Mouse (Mus musculus): ENCODE measurements at regions not wholly inside any gene's neighbourhood (a gene's known extent, or its start where the extent isn't known, plus 50 kb on each side); places are given as distances from the start of the nearest gene placed in this dataset.
"Not testable (repeated sequence)": the region's sequence is repeated elsewhere in the genome, so short reads cannot be mapped to it uniquely, and the experiment has no call there.

DNA sequence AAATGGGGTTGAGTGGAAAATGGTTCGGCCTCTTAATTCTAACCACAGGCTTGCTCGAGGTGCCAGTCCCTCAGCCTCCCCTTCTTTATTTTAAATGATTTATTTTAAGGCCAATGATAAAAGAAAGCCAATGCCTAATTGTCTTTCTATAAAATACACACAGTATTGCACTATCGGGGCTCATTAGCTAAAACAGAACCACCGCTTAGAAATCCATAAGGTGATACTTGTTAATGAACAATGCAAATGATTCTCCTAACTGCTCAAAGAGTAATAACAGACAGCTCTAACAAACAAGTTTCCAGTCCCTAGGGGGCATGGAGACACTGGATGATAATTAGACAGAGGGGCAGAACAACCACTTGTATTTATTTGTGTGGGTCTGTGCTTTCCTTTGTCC, 58.8 kb downstream of the Emx2 start:
- intact Hi-C loops (cut with DNase I): no loop called here
- no peak for DNase-seq (ENCODE audit: low spot score in 2 of 2)

DNA sequence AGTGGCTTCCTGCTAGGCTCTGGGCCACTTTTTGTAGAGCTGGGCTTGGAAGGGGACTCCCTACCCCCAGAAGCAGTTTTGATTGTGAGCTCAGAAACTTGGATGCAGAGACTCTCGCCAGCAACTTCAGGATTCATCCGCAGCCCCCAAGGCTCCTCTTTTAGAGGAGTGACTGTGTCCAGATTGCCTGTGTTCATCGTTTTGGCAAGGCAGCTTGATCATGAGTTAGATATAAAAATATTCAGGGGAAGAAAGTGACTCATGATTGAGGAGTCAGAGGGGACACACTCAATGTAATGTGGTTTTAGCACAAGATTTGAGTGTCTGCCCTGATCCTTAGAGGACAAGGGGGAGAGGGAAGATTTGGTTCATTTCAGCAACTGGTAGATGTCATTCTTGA, 61.0 kb downstream of the Emx2 start:
- intact Hi-C loops (cut with DNase I): no loop called here
- peak; percentile 16 to 34 for DNase-seq (ENCODE audit: low spot score in 2 of 2)

DNA sequence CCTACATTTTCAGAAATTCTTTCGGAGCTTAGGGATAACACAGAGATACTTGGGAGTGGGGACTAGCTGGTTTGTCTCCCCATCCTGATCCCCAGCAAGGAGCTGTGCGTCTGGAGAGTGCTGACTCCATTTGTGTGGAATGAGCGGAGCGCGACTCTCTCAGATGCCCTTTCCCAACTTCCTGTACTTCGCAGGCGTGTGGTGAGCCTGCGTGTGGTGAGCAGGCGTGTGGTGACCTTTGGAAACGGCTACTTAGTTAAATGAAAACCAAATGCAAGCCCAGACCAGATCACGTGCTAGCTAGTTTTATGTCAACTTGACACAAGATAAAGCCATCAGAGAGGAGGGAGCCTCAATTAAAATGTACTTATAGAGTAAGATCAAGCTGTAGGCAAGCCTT, 64.0 kb downstream of the Emx2 start:
- intact Hi-C loops (cut with DNase I): no loop called here
- DNase-seq (ENCODE audit: low spot score in 2 of 2): no peak

DNA sequence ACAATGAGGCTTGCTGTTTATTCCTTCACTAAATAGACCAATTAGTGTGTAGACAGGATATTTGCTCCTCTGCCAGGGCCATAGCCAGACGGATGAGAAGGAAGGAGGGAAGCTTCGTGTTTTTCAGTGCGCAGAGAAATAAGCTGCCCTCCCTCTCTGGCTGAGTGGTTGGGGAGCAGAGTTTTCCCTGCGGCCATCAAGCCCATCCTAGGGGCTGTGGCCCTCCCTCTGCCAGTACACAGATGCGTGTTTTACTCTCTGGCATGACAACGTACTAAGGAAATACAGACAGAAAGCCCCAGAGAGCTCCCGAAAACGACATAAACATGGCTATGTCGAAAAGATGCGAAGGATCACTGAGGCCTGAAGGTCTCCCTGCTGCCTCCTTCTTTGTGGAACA, 65.2 kb downstream of the Emx2 start:
- intact Hi-C loops (cut with DNase I): no loop called here
- no peak for DNase-seq (ENCODE audit: low spot score in 2 of 2)

DNA sequence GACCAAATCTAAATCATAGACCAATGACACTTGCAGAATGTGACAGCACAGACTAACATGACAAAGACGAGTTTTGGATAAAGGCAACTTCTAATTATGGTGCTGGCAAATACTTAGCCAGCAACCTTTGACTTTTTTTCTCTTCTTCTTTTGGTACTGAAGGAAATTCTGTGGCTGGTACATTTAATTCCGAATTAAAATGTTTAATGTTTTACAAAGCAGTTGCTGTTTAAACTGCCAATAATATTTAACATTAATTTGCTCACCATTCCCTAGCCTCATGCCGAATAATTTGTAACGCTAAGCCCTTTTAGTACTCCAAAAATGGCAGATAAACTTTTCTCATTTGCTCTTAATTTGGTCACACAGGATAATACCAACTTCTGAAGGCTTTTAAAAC, 105.9 kb downstream of the Emx2 start:
- no peak for DNase-seq (ENCODE audit: low spot score in 2 of 2)
- intact Hi-C loops (cut with DNase I): no loop called here

DNA sequence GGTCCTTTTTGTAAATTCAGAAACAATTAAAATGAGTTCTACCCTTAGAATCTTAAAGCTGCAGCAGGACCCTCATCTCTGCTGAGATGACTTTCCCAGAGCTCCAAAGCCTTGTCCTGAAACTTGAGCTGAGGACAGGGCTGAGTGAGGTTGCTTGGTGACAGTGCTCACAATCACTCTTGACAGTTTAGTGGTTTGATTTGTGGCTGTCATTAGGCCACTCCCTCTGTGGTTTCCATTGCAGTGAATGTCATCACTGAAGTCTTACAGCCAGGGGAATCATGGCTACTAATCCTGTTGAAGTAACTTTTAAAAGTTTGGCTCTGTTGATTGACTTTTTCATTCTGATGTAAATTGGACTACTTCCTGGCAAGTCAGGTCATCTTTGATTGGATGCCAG, 110.7 kb downstream of the Emx2 start:
- no peak for DNase-seq (ENCODE audit: low spot score in 2 of 2)
- intact Hi-C loops (cut with DNase I): no loop called here

DNA sequence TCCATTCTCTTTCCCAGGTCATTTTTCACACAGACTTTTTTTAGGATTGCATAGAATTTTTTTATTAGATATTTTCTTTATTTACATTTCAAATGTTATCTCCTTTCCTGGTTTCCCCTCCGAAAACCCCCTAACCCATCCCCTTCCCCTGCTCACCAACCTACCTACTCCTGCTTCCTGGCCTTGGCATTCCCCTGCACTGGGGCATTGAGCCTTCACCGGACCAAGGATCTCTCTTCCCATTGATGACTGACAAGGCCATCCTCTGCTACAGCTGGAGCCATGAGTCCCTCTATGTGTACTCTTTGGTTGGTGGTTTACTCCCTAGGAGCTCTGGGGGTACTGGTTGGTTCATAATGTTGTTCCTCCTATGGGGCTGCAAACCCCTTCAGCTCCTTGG, 111.4 kb downstream of the Emx2 start:
- intact Hi-C loops (cut with DNase I); DNase-seq (ENCODE audit: low spot score in 2 of 2): not testable (repeated sequence)

DNA sequence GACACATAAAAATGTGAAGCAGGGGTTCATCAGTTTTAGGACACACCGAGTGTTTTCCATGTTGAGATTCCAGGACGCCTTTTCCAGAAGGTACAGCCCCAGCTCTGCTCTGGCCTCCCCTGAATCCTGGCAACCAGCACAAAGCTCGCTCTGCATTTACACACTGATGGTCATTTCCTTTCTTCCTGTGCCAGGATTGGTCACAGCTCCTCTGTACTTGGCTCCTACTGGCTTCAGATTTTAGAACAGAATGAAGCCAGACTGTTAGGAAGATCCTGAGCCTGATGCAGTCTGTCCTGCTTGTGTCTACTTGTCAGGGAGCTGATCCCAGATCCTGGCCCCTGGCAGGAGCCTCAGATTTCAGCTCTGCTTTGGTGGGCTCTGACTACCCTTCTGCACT, 116.2 kb downstream of the Emx2 start:
- intact Hi-C loops (cut with DNase I): no loop called here
- no peak for DNase-seq (ENCODE audit: low spot score in 2 of 2)

DNA sequence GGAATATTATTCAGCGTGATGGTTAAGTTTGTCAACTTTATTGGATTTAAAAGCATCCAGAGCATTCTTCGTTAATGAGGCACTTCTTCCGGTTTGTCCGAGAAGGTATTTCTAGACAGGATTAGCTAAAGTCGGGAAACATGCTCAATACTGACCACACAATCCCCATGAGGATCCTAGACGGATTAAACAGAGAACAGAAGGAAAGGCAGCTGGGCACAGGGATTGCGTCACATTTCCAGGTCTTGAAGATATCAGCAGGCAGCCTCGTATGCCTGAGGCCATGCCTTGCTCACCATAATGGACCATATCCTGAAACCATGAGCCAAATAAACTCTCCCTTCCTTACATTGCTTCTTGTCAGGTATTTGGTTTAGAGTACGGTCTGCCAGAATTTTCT, 119.7 kb downstream of the Emx2 start:
- no peak for DNase-seq (ENCODE audit: low spot score in 2 of 2)
- intact Hi-C loops (cut with DNase I): no loop called here

DNA sequence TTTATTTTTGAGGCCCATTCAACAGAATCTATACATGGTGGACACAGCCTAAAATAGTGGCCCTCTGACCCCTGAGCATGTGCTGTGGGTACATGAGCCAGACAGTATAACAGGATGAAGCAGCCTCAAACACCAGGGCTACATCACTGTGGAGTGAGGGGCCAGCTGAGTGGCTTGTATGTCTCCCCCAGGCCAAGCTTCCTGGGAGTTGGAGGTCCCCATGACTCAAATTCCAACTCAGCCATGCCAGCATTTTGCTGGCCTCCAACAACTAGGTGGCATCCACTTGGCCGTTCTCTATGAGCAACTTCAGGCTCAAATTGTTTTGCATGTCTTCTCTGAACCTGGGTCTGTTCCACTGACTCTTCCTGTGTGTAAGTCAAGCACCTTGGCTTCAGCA, 121.5 kb downstream of the Emx2 start:
- intact Hi-C loops (cut with DNase I): no loop called here
- no peak for DNase-seq (ENCODE audit: low spot score in 2 of 2)

DNA sequence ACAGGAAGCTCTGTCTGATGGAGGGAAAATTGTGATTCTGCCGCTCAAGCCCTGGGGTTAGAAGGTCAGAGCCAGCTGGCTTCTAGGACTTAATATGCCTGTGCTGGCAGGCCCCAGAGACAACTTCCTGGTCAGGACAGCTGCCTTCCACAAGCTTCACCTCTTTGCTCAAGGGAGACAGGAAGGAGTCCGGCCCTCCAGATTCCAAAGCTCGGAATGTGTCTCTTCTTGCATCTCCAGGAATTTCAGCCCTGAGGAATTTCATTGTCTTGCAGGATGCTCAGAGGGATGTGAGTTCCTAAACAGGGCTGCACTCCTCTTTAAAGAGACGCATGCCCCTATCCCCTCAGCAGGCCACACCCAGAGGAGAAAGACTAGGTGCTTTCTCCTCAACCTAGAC, 127.7 kb downstream of the Emx2 start:
- no peak for DNase-seq (ENCODE audit: low spot score in 2 of 2)
- intact Hi-C loops (cut with DNase I): no loop called here

DNA sequence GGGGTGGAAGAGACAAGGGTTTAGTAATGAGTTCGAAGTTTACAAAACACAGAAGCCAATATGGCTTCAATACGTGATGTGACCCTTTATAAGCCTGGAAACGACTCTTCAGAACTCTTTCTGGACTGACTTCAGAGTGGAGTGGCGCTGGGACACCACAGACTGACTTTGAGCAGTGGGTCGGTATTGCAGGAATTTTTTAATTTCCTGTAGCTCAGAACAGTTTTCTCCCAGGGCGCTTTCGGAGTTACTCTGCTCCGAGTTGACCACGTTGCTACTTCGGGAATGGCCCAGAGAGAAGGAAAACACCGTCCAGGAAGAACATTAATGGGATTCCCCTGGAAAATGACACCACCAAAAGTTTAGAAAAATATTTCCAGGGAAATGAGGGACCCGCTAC, 129.1 kb downstream of the Emx2 start:
- intact Hi-C loops (cut with DNase I): no loop called here
- DNase-seq (ENCODE audit: low spot score in 2 of 2): no peak

DNA sequence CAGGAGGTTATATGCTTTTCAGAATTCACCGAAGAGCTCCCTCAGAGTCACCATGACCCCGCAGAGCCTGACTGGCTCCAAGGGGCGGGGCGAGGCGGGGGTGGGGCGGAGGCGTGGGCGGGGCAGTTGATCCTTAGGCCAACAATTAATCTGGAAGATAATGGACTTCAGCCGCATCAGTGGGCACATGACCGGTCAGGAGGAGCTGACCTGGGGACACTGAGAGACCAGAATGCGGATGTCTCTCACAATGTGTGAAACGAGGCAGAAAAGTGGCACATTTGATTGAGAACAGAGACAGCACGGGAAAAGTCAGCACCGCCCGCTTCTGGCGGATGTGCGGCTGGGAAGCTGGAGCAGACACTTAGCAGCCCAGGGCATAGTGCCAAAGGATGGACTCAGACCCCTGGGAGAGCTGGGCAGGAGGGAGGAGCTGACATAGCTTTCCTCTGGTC, 129.9 kb downstream of the Emx2 start:
- no peak for DNase-seq (ENCODE audit: low spot score in 2 of 2)
- intact Hi-C loops (cut with DNase I): no loop called here

DNA sequence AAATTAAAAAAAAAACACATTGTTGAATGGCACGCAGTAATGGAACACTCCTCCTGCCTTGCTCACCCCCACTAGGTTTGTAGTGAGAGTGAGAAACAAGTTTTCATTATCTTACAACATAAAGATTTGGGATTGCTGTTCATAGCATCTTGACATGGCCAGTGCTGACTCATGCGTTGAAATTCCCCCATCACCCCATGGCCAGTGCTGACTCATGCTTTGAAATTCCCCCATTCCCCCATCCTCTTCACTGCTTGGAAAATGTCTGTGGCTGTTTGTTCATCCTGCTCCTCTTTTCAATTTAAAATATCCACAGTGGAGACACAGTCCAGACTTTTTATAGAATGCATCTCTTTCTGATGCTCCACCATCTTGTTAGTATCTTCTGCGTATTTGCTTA, 131.8 kb downstream of the Emx2 start:
- intact Hi-C loops (cut with DNase I): no loop called here
- DNase-seq (ENCODE audit: low spot score in 2 of 2): no peak

DNA sequence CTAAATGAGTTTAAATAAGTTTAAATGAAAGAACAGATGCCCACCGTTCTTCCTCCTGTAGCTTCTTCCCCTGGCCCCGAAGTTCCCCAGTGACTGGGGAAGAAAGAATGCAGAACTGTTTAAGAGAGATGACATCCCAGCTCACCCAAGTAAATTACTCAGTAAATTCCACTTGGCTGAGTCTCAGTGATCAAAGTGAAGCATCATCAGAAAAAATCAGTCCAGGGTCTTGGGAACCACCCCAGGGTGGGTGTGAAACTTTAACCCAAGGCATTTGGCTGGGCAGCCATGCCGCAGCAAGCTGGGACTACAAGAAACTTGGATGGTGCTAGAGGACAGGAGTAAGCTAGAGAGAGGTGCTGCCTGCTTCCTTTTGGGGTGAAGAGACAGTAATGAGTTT, 133.9 kb downstream of the Emx2 start:
- no peak for DNase-seq (ENCODE audit: low spot score in 2 of 2)
- intact Hi-C loops (cut with DNase I): no loop called here

DNA sequence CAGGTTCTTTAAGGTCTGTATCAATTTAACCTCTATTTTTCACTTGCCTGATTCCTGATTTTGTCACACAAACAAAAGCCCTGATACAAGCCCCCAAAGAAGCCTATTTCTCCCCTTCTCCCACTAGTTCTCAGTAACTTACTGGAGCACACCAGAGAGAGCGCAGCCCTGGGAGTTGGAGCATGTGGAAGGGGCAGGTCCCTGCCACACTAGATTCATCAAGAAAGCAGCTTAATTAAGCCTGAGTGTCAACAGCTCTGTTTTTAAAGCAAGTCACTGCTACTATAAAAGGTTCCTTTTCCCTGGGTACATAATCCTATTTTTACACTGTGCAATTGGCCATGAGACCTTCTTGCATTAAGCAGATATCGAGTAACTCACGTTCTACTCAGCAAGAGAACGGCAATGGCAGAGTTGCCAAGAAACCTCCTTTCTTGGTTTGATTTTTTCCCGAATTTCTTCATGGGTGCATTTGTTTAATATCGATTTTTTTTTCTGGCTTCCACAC, 166.2 kb downstream of the Emx2 start:
- DNase-seq (ENCODE audit: low spot score in 2 of 2): no peak
- intact Hi-C loops (cut with DNase I): no loop called here

DNA sequence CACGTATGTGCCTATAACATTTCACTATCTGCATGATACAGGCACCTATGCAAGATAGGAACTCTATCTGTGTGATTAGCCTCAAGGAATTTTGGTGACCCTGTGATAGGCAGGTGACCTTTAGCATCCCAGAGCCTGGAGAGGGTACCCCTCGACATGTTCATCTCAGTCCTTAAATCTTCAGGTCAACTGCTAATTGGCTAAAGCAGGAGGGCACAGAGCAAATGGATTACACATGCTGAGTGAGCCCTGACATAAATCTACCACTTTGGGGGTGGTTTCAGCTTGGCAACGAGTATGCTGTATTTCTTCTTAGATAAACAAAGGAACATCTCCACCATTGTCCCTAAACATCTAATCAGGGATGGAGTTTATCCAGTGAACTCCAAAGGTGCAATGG, 169.5 kb downstream of the Emx2 start:
- intact Hi-C loops (cut with DNase I): no loop called here
- no peak for DNase-seq (ENCODE audit: low spot score in 2 of 2)

DNA sequence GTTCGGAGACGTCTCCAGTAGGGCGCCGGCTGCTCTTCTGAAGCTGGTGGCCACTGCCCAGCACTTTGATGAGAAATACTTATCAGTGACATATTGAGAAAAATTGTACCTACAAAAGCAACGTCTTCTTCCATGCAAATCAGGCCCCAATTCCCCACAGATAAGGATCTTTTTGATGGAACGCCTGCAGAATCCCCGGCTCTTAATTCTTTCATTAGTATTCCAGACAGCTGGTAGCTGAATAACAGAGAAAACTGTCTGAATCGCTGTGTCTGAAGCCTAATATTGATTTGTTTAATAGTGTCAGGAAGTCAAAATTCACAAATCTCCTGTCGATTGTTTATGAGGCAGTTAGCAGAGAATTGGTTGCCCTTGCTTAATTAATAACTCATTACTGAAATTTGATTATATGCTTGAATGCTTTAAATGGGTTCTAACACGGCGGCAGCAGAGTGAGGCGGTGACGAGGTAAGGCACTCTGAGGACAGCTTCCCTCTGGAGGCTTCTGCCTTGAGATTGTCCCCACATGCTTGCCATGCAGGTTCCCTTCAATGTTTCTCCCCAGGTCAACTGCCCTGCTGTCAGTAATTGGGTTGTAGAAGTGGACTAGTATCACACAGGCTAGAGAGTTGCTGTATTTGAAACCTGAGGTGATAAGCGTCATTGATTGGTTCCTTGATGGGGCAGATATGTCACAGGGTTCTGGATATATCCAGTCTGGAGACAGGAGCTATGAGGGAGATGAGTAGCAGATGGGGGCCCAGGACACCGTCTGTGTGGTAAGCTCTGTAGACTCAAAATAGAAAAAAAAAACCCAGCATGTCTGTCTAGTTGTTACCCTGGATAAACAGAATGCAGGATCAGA, 170.4 kb downstream of the Emx2 start:
- no peak for DNase-seq (ENCODE audit: low spot score in 2 of 2)
- intact Hi-C loops (cut with DNase I): no loop called here

DNA sequence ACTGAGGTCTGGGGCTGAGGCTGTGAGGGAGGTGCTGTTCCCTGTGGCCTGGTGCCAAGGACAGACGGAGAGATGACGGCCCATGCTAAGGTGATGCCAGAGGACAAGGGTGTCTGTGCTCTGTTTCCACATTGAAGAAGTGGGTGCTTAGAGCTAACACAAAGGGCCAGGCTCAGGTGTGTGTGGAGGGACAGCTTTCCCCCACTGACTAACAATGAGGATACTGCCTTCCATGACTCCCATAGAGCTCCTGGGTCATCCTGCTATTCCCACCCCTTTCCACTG, 170.9 kb downstream of the Emx2 start:
- intact Hi-C loops (cut with DNase I): no loop called here
- no peak for DNase-seq (ENCODE audit: low spot score in 2 of 2)

DNA sequence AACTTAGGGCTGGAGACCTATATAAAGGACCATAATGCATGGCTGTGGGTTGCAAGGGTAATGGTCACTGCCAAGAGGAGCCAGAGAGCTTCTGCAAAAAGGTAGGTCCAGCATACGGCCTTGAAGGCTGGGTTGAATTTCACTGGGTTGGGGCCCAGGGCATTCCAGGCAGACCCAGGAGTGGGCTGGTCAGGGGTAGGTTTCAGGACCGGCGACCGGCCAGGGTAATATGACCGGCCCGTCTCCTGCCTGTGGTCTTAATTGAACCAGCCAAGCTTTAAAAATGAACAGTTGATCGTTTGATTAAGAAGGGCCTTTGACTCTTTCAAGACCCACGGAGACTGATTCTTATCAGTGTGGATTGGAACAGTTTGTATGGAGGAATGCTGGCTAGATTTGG, 171.9 kb downstream of the Emx2 start:
- intact Hi-C loops (cut with DNase I): no loop called here
- no peak for DNase-seq (ENCODE audit: low spot score in 2 of 2)

DNA sequence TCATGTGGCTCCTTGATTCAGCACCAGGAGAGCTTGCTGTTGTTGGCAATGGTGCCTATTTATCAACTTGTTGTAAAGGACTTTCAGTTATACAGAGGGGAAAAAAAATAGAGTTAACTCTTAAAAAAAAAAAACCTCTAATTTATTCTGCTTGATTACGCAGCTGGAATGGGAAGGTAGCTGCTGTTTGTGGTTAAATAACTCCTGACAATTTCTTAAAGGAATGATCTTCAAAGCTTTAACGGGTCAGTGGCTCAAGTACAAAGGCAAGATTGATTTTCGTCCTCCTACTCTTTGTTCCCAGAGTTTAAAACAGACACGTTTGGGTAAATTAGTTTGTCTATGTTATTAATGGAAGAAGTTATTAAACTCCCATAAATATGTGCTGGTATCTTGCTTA, 172.5 kb downstream of the Emx2 start:
- intact Hi-C loops (cut with DNase I): no loop called here

DNA sequence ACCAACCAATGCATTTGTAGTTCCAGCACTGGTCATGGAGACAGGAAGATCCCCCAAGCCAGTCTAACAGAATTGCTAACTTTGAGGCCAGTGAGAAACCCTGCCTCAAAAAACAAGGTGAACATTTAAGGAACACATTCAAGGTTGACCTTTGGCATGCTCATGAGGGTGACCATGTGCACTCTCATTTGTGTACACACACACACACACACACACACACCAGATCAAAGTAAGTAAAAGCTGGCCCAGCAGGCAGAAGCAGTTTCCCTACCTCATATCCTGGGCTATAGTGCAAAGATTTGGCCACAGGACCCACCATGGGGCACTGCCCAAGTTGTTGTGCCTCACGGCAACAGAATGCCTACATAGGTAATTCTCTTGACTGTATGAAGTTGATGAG, 173.4 kb downstream of the Emx2 start:
- no peak for DNase-seq (ENCODE audit: low spot score in 2 of 2)
- intact Hi-C loops (cut with DNase I): no loop called here

More for the DNA sequence above, 172.5 kb downstream of the Emx2 start:
- DNase-seq (ENCODE audit: low spot score in 2 of 2): no peak

Data from left cerebral cortex, postnatal 36 days (tissue).